Mouse (Mus musculus) testis, adult 10 weeks (tissue): ENCODE data around the gene Lrp3. TPM values are rescaled to one million over a fixed set of nuclear protein-coding genes. Genes with fewer than 3 reads are reported as not detected.

ENCODE experiments used
- polyA plus RNA-seq: library from polyadenylated mRNA; stranded (reverse); fragments of 350-450 nt; fragmentation: Illumina TruSeq; extraction: RNeasy Lipid Tissue Mini Kit (QIAGEN cat#74804); gene quantifications from one replicate; pipeline ENCODE4 v1.2.3, GENCODE M21; 2014; ENCODE audit warnings: low read depth, low replicate concordance

The Lrp3 gene
- not detected for polyA plus RNA-seq

DNA sequence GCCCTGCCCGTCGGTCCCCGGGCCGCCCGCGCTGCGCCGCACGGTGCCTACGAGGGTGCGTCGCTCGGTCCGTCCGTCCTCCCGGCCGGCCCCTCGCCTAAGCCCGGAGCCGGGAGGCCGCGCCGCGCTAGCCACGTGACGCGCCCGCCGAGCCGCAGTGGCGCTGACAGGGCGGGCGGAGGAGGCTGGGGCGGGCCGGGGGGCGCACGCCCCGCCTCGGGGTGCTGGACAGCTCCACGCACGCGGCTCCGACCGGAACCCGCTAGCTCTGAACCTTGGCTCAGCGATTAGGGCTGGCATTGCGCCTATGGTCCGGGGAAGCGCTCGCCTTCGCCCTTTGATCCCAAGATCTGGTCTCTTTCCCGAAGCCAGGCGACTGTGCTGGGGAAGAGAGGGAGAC lies at the start of gene Lrp3:
Gene Lrp3, minus strand, starts transcription at position 274 of the 400 bp plus-strand sequence.

GRCm38 (mm10) chr7:35185889-35186569 lies 29.3 kb downstream of the Lrp3 start, which contains the start of gene Slc7a10:
Gene Slc7a10 (plus strand): TSS chr7:35186385.

Other genes starting within 250 kb of the Lrp3 start
- gene Cebpg, start 158.9 kb downstream of the Lrp3 start, polyA plus RNA-seq: 54.8 TPM
- gene Cebpa, start 96.2 kb downstream of the Lrp3 start, polyA plus RNA-seq: 0.36 TPM
- gene Slc7a10, start 29.1 kb downstream of the Lrp3 start, polyA plus RNA-seq: not detected
- gene Gpatch1, start 102.9 kb upstream of the Lrp3 start, polyA plus RNA-seq: 4.2 TPM
- gene Rhpn2, start 118.7 kb upstream of the Lrp3 start, polyA plus RNA-seq: 8.6 TPM
- gene Faap24, start 181.3 kb upstream of the Lrp3 start, polyA plus RNA-seq: 3.7 TPM
- gene Cep89, start 181.5 kb upstream of the Lrp3 start, polyA plus RNA-seq: 110 TPM
- not detected for gene Slc7a9, start 233.3 kb upstream of the Lrp3 start, polyA plus RNA-seq